Mouse (Mus musculus) spleen, adult 2 months (tissue): Measurements from ENCODE around the gene Ercc1.

Source experiments
- CTCF ChIP-seq: fragments of 200-500 bp; IDR thresholded peaks from 2 replicates; pipeline ENCODE4 v1.5.1; 2011; ENCODE audit warnings: mild to moderate bottlenecking, inconsistent platforms; ENCODE audit not compliant: insufficient read depth, insufficient read length, insufficient replicate concordance; ENCODE audit errors: extremely low read depth
- POLR2A ChIP-seq: fragments of 200-500 bp; IDR thresholded peaks from 2 replicates; pipeline ENCODE4 v1.6.1; 2011; ENCODE audit warnings: low read depth, low read length, inconsistent platforms

- no peak for TF ChIP-seq CTCF
- no peak for TF ChIP-seq POLR2A
Observed at GRCm38 (mm10) chr7:19297034-19297433, 47.5 kb upstream of the Ercc1 start.
